Mouse (Mus musculus) hindbrain, embryonic 11.5 days (tissue): ENCODE measurements around the gene Nol12. TPM values are rescaled to one million over a fixed set of nuclear protein-coding genes. Genes with fewer than 3 reads are reported as not detected.

Experiments
- ATAC-seq: fragments of 200-750 bp; cut with Nextera tagmentation; 2 replicates; pipeline ENCODE4 v1.8.0; 2017; ENCODE audit warnings: mild to moderate bottlenecking, moderate TSS enrichment, moderate library complexity; ENCODE audit not compliant: low FRiP score
- DNase-seq: peaks from one replicate; pipeline ENCODE4 v3.0.0-alpha.2; 2015; ENCODE audit warnings: low spot score
- H3K27ac ChIP-seq: fragments of 300-500 bp; sonication (generic); 2 replicates; pipeline ENCODE4 v1.5.1; 2014; ENCODE audit warnings: mild to moderate bottlenecking, low read depth, low read length
- H3K27me3 ChIP-seq: fragments of 300-500 bp; sonication (generic); 2 replicates; pipeline ENCODE4 v1.6.1; 2014; ENCODE audit warnings: mild to moderate bottlenecking, low read length, moderate library complexity, mixed read lengths; ENCODE audit not compliant: control insufficient read depth, insufficient read depth
- H3K36me3 ChIP-seq: fragments of 300-500 bp; sonication (generic); 2 replicates; pipeline ENCODE4 v1.6.1; 2014; ENCODE audit warnings: mild to moderate bottlenecking, low read length, moderate library complexity, mixed read lengths; ENCODE audit not compliant: control insufficient read depth, insufficient read depth
- H3K4me1 ChIP-seq: fragments of 300-500 bp; sonication (generic); replicated peaks from 2 replicates; pipeline ENCODE4 v1.6.1; 2014; ENCODE audit warnings: low read length, mixed read lengths; ENCODE audit not compliant: control insufficient read depth, insufficient read depth
- H3K4me2 ChIP-seq: fragments of 300-500 bp; sonication (generic); replicated peaks from 2 replicates; pipeline ENCODE4 v1.6.1; 2014; ENCODE audit warnings: mild to moderate bottlenecking, low read depth, low read length
- H3K4me3 ChIP-seq: fragments of 300-500 bp; sonication (generic); 2 replicates; pipeline ENCODE4 v1.5.1; 2014; ENCODE audit warnings: low read depth, low read length
- H3K9ac ChIP-seq: fragments of 300-500 bp; sonication (generic); 2 replicates; pipeline ENCODE4 v1.6.1; 2014; ENCODE audit warnings: low read depth, low read length
- H3K9me3 ChIP-seq: fragments of 300-500 bp; sonication (generic); 2 replicates; pipeline ENCODE4 v1.6.1; 2016; ENCODE audit warnings: low read length; ENCODE audit not compliant: control insufficient read depth
- WGBS: fragments of 180-500 bp; shearing (Covaris S2); extraction: QIAGEN DNeasy Blood & Tissue Kit; methylation state at CpG from one replicate; pipeline ENCODE4 v1.1.7; 2014; 5-methylcytosine and 5-hydroxymethylcytosine counted together
- polyA plus RNA-seq: library from polyadenylated mRNA; unstranded; fragments of >200 nt; fragmentation: Nextera tagmentation; extraction: Ambion mirVana; gene quantifications from 2 replicates; pipeline ENCODE4 v1.2.1, GENCODE M21; 2014

The Nol12 gene
- polyA plus RNA-seq, 1 experiment from 2014 or later, result 61.1 TPM

DNA sequence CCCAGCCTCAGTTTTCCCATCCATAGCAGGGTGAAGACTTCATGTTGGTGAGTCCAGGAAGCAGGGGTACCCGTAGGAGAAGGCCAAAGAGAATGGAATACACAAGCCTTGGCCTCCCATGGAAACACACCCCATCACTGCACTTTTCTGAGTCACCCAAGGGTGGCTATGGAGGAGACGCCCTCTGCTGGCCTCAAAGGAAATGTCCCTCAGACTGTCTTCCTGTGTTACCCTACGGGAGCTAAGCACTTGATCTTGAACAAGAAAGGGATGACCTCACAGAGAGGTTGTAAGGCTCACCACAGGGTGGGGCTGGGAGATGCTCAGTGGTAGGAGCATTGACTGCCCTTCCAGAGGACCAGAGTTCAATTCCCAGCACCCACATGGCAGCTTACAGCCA, 3.2 kb upstream of the Nol12 start:
- ATAC-seq (no peak), DNase-seq (peak; percentile 24)
- no peak overlapping the region for H3K4me3 ChIP-seq
- H3K9me3 ChIP-seq, result no peaks in the 10 kb centered on the region
- no peak overlapping the region for H3K9ac ChIP-seq
- H3K4me1 ChIP-seq, result peaks cover 2% of the 10 kb centered on the region; the same call in 1 of the 2 replicates
- H3K27ac ChIP-seq, result no peak overlapping the region
- H3K36me3 ChIP-seq, result no peaks in the 10 kb centered on the region
- H3K4me2 ChIP-seq, result no peak overlapping the region
- WGBS, result 35% methylated on average over 3 of the region's 3 CpGs
- H3K27me3 ChIP-seq, result 0 out of 2 replicates have a peak, but pooled peaks cover 2% of the 10 kb centered on the region

DNA sequence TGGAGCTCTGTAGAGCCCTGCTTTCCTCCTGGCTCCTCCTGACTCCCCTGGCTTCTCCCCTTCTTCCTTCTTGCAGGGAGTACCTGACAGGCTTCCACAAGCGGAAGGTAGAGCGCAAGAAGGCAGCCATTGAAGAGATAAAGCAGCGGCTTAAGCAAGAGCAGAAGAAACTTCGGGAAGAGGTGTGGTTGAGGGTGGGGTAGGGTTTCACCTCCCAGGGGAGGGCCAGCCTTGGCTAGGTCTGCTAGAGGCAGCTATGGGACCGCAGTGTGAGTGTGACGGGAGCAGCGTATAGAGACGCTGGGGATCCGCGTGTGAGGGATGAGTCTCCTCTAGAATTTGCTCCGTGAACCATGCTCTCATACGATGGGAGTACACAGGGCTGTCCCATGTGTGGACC, 1.7 kb downstream of the Nol12 start:
- Histone ChIP-seq H3K9me3 (no peaks in the 10 kb centered on the region), H3K27ac (no peak overlapping the region), H3K9ac (no peak overlapping the region; the same call in 1 of the 2 replicates), H3K36me3 (peaks cover 6% of the 10 kb centered on the region; the same call in 1 of the 2 replicates), H3K4me1 (no peaks in the 10 kb centered on the region), H3K4me3 (0 out of 2 replicates have a peak overlapping the region, but pooled peaks have one; percentile 2), H3K27me3 (no peaks in the 10 kb centered on the region), H3K4me2 (no peak overlapping the region)
- ATAC-seq (no peak), DNase-seq (no peak)
- WGBS, result 90% methylated on average over 12 of the region's 12 CpGs

DNA sequence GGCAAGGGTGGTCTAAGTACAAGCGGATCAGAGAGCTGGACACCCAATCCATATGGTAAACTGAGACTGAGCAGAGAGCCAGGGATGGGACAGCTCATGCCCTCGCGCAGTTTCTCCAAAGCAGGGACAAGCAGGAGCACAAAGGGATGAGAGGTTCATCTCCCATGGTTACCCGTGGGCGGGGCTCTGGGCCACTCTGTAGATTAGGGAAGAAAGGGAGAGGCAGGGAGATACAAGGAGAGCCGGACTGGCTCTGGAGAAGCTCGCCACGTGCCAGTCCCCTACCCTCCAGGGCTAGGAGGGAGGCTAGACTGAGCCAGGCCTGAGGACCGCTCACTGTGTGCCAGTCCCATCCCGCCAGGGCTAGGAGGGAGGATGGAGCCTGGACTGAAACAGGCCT, 2.6 kb downstream of the Nol12 start:
- ATAC-seq, result no peak

DNA sequence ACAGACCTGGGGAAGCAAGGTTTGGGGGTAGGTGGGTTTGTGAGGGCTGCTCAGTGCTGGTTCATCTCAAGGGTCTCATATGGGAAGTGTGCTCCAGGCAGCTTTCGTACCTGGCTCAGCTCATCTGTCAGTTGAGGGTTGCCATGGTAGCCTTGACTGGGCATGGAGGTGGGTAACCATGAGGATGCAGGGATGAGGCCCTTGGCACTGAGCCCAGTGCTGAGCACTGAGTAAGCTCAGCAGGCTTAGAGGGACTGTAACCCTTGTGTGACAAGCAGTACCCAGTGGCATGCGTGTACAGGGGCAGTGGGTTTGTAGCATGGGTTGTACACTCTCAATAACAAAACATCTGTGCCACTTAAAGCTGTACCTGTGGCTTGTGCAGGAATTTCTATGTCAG, 3.2 kb downstream of the Nol12 start:
- Histone ChIP-seq H3K4me2 (no peak overlapping the region), H3K4me3 (no peak overlapping the region), H3K36me3 (peaks cover 6% of the 10 kb centered on the region; the same call in 1 of the 2 replicates), H3K4me1 (no peaks in the 10 kb centered on the region), H3K9me3 (no peaks in the 10 kb centered on the region), H3K27me3 (no peaks in the 10 kb centered on the region), H3K9ac (no peak overlapping the region), H3K27ac (no peak overlapping the region)
- DNase-seq, result no peak
- no peak for ATAC-seq
- WGBS, result 95% methylated on average over 2 of the region's 2 CpGs

More for the DNA sequence above, 2.6 kb downstream of the Nol12 start:
- Histone ChIP-seq H3K4me3 (no peak overlapping the region), H3K9me3 (no peaks in the 10 kb centered on the region), H3K4me1 (no peaks in the 10 kb centered on the region), H3K36me3 (peaks cover 6% of the 10 kb centered on the region; the same call in 1 of the 2 replicates), H3K27ac (no peak overlapping the region), H3K9ac (no peak overlapping the region), H3K27me3 (no peaks in the 10 kb centered on the region), H3K4me2 (no peak overlapping the region)
- DNase-seq, result no peak
- WGBS, result 90% methylated on average over 10 of the region's 10 CpGs

DNA sequence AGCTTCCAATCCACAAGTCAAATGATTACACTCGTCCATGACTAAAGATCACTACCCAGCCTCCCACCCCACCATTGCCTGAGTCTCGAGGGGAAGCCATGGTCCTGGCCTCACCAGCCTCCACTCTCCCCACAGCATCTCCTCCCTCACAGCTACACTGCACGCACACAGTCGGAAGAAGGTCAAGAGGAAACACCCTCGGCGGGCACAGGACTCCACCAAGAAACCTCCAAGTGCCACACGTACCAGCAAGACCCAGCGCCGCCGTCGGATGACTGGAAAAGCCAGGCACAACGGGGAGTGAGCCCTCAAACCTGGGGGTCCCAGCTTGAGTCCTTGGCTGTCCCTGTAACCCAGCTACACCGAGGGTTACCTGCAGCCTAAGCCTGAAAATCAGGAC, 5.6 kb downstream of the Nol12 start:
- ATAC-seq, result no peak
- Histone ChIP-seq H3K27ac (no peak overlapping the region), H3K4me2 (no peak overlapping the region), H3K27me3 (no peaks in the 10 kb centered on the region), H3K36me3 (peaks cover 6% of the 10 kb centered on the region; the same call in 1 of the 2 replicates), H3K9ac (no peak overlapping the region), H3K4me3 (no peak overlapping the region), H3K4me1 (no peaks in the 10 kb centered on the region; the same call in 1 of the 2 replicates), H3K9me3 (no peaks in the 10 kb centered on the region)
- no peak for DNase-seq
- 94% methylated on average over 13 of the region's 13 CpGs for WGBS

DNA sequence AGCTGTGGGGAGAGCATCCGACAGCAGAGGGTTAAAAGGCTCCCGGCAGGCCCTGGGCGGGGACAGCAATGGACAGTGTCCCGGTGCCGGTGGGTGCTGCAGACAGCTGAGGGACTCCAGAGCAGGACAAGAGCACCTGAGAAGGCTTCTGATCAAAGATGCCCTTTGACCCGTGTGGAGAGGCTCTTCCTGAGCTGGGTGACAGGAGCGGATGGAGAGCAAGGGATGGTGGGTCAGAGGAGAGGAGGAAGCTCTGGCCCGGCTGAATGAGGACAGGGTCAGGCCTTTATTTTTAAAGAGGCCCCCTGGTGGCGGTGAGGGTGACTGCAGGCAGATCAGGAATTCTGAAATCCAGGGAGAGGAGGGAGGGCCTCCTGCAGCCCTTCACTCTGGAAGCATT, 7.9 kb downstream of the Nol12 start:
- DNase-seq, result peak; percentile 92
- Histone ChIP-seq H3K27ac (0 out of 2 replicates have a peak overlapping the region, but pooled peaks have one; percentile 37), H3K9ac (peak overlapping the region; percentile 53), H3K36me3 (peaks cover 4% of the 10 kb centered on the region; the same call in 1 of the 2 replicates), H3K4me1 (no peaks in the 10 kb centered on the region; the same call in none of the 2 replicates), H3K9me3 (no peaks in the 10 kb centered on the region), H3K4me2 (peak overlapping the region; percentile 35), H3K27me3 (no peaks in the 10 kb centered on the region; the same call in 1 of the 2 replicates), H3K4me3 (0 out of 2 replicates have a peak overlapping the region, but pooled peaks have one; percentile 16)
- 7% methylated on average over 9 of the region's 9 CpGs for WGBS
- ATAC-seq, result peak; percentile 65; the same call in 1 of the 2 replicates

DNA sequence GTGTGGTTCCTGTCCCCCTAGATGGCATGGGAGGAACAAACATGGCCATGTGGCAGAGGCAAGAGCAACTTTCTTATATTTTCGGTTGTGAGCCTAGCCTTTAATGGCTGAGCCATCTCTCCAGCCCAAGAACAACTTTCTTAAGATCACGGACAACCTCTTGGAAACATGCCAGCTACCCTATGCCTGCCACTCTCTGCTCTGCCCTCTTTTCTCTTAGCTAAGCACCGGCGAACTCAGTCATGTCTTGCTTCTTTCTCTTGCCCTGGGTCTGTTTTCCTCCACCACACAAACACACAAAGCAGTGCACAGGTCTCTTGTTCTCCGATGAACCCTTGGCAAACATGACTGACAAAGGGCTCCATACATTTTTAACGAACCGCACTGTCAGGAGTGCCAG, 11.5 kb downstream of the Nol12 start:
- H3K4me3 ChIP-seq, result no peak overlapping the region
- H3K27ac ChIP-seq, result no peak overlapping the region
- no peaks in the 10 kb centered on the region for H3K36me3 ChIP-seq
- ATAC-seq (no peak), DNase-seq (no peak)
- H3K9ac ChIP-seq, result no peak overlapping the region
- no peaks in the 10 kb centered on the region for H3K9me3 ChIP-seq
- no peaks in the 10 kb centered on the region; the same call in none of the 2 replicates for H3K4me1 ChIP-seq
- H3K27me3 ChIP-seq, result no peaks in the 10 kb centered on the region; the same call in 1 of the 2 replicates
- no peak overlapping the region for H3K4me2 ChIP-seq
- WGBS, result 87% methylated on average over 7 of the region's 7 CpGs

DNA sequence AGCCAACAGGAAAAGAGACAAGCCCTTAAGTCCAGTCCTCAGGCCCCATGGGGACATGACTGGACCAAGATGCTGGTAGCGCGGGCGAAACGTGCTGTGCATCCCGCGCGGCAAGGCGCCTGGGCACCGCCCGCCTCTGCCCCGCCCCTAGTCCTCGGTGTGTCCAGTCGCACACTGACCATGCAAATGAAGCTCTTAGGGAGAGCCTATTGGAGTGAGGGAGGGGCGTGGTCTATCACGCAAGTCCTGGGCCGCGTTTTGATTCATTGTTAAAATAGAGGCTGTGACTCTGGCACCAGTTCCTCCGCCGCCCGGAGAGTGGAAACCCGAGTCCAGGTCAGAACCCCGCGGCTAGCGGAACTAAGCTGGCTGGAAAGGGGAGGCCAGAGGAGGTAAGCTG, 12.9 kb downstream of the Nol12 start, which contains the start of gene Triobp:
Gene Triobp (plus strand): TSS at position 68 of the 400 bp plus-strand sequence.
- H3K9ac ChIP-seq, result peak within 1 kb of the TSS; percentile 67
- peak; percentile 98 for ATAC-seq
- peak within 1 kb of the TSS; percentile 58; the same call in 1 of the 2 replicates for H3K27ac ChIP-seq
- H3K36me3 ChIP-seq, result no peaks in the 10 kb centered on the region
- peak; percentile 94 for DNase-seq
- no peaks in the 10 kb centered on the region for H3K9me3 ChIP-seq
- H3K4me3 ChIP-seq, result peak within 1 kb of the TSS; percentile 52
- no peaks in the 10 kb centered on the region; the same call in 1 of the 2 replicates for H3K27me3 ChIP-seq
- under 1% methylated on average over 24 of the region's 24 CpGs for WGBS
- no peaks in the 10 kb centered on the region; the same call in none of the 2 replicates for H3K4me1 ChIP-seq
- peak within 1 kb of the TSS; percentile 53 for H3K4me2 ChIP-seq
